Mouse (Mus musculus) stomach, postnatal 0 days (tissue): ENCODE measurements around the gene Slc25a43. TPM values are rescaled to one million over a fixed set of nuclear protein-coding genes. Genes with fewer than 3 reads are reported as not detected.
A peak's percentile ranks its signal among the peaks of the same experiment; 100 is the strongest.
"Not testable (repeated sequence)": the region's sequence is repeated elsewhere in the genome, so short reads cannot be mapped to it uniquely, and the experiment has no call there.

Source experiments
- ATAC-seq: fragments of 200-750 bp; cut with Nextera tagmentation; 2 replicates; pipeline ENCODE4 v1.8.0; 2017; ENCODE audit not compliant: low FRiP score, low TSS enrichment
- DNase-seq: peaks from one replicate; pipeline ENCODE4 v3.0.0-alpha.2; 2016; ENCODE audit warnings: low spot score
- H3K27ac ChIP-seq: fragments of 300-500 bp; sonication (generic); replicated peaks from 2 replicates; pipeline ENCODE4 v1.5.1; 2014; ENCODE audit warnings: mild to moderate bottlenecking, control low read depth
- H3K27me3 ChIP-seq: fragments of 300-500 bp; sonication (generic); 2 replicates; pipeline ENCODE4 v1.6.1; 2014; ENCODE audit warnings: low read length; ENCODE audit not compliant: control insufficient read depth, insufficient read depth
- H3K36me3 ChIP-seq: fragments of 300-500 bp; sonication (generic); 2 replicates; pipeline ENCODE4 v1.6.1; 2014; ENCODE audit warnings: low read length, mixed read lengths; ENCODE audit not compliant: control insufficient read depth, insufficient read depth
- H3K4me1 ChIP-seq: fragments of 300-500 bp; sonication (generic); replicated peaks from 2 replicates; pipeline ENCODE4 v1.6.1; 2014; ENCODE audit warnings: antibody characterized with exemption; ENCODE audit not compliant: control insufficient read depth, insufficient read depth
- H3K4me2 ChIP-seq: fragments of 300-500 bp; sonication (generic); replicated peaks from 2 replicates; pipeline ENCODE4 v1.6.1; 2014; ENCODE audit warnings: low read depth, mild to moderate bottlenecking, control low read depth, moderate library complexity
- H3K4me3 ChIP-seq: fragments of 300-500 bp; sonication (generic); 2 replicates; pipeline ENCODE4 v1.5.1; 2014; ENCODE audit warnings: low read depth, low read length, control low read depth
- H3K9ac ChIP-seq: fragments of 300-500 bp; sonication (generic); 2 replicates; pipeline ENCODE4 v1.6.1; 2014; ENCODE audit warnings: mild to moderate bottlenecking, low read length, control low read depth, mixed read lengths
- H3K9me3 ChIP-seq: fragments of 300-500 bp; sonication (generic); 2 replicates; pipeline ENCODE4 v1.6.1; 2016; ENCODE audit warnings: low read length; ENCODE audit not compliant: control insufficient read depth
- CTCF ChIP-seq: IDR thresholded peaks from 2 replicates; pipeline ENCODE4 v1.5.1; 2016; ENCODE audit warnings: antibody characterized with exemption, low read depth, mild to moderate bottlenecking, moderate library complexity
- EP300 ChIP-seq: optimal IDR thresholded peaks from 2 replicates; pipeline ENCODE3; 2016; ENCODE audit warnings: antibody characterized with exemption
- WGBS: fragments of 180-500 bp; shearing (Covaris S2); extraction: QIAGEN DNeasy Blood & Tissue Kit; methylation state at CpG from one replicate; pipeline ENCODE4 v1.1.7; 2014; 5-methylcytosine and 5-hydroxymethylcytosine counted together
- polyA plus RNA-seq: library from polyadenylated mRNA; unstranded; fragments of >200 nt; fragmentation: Nextera tagmentation; extraction: Ambion mirVana; gene quantifications from 2 replicates; pipeline ENCODE4 v1.2.1, GENCODE M21; 2015

Slc25a43 gene
- polyA plus RNA-seq, 1 experiment from 2014 or later, result 1.6 TPM

- H3K4me2 ChIP-seq, result peak within 1 kb of the TSS; percentile 52
- DNase-seq (peak; percentile 89), ATAC-seq (peak; percentile 91)
- peak within 1 kb of the TSS; percentile 79 for H3K9ac ChIP-seq
- H3K36me3 ChIP-seq, result no peaks in the 10 kb centered on the region
- peak within 1 kb of the TSS; percentile 60 for H3K4me3 ChIP-seq
- 20% methylated on average over 38 of the region's 41 CpGs for WGBS
- peak within 1 kb of the TSS; percentile 92 for H3K27ac ChIP-seq
- TF ChIP-seq CTCF, result peak; percentile 12; the same call in 1 of the 2 replicates
- no peak for TF ChIP-seq EP300
- H3K9me3 ChIP-seq, result no peaks in the 10 kb centered on the region
- no peaks in the 10 kb centered on the region for H3K27me3 ChIP-seq
- no peaks in the 10 kb centered on the region for H3K4me1 ChIP-seq
Observed at GRCm38 (mm10) chrX:36795424-36796162, 52.1 kb downstream of the Slc25a43 start, which contains the start of gene Slc25a5. TSS of gene Slc25a5 (plus strand) at chrX:36795651.

DNA sequence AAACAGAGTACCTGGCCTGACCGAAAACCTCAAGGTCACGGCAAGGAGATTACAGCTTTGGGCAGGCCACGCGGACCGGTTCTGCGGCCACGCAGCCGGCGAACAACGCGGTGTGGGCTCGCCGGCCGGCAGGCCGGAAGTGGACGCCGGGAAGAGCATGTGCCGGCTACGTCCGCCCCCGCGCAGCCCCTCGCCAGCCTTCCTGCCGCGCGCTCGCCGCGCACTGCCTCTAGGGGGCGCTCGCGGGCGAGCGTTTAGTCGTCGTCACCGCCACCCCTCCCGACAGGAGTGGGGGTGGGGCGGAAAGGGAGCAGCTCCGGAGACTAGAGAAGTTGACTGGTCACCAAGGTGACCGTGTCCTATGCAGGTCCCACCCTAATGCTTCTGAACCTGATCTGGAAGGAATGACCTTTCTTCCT, 52.7 kb downstream of the Slc25a43 start:
- H3K9ac ChIP-seq, result peak overlapping the region; percentile 79
- H3K4me3 ChIP-seq, result peak overlapping the region; percentile 60
- TF ChIP-seq EP300, result no peak
- TF ChIP-seq CTCF, result peak; percentile 85
- ATAC-seq, result peak; percentile 86
- no peaks in the 10 kb centered on the region for H3K9me3 ChIP-seq
- peak overlapping the region; percentile 52 for H3K4me2 ChIP-seq
- no peaks in the 10 kb centered on the region for H3K36me3 ChIP-seq
- peak; percentile 86 for DNase-seq
- peak overlapping the region; percentile 92 for H3K27ac ChIP-seq
- no peaks in the 10 kb centered on the region for H3K4me1 ChIP-seq
- 9% methylated on average over 18 of the region's 41 CpGs for WGBS
- no peaks in the 10 kb centered on the region for H3K27me3 ChIP-seq

DNA sequence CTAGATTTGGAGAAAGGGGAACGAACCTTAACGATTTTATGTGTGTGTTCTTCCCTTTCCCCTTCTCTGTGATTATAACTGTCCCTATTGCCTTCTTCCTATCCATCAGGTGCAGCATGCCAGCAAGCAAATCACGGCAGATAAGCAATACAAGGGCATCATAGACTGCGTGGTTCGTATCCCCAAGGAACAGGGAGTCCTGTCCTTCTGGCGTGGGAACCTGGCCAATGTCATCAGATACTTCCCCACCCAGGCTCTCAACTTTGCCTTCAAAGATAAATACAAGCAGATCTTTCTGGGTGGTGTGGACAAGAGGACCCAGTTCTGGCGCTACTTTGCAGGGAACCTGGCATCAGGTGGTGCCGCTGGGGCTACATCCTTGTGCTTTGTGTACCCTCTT, 53.3 kb downstream of the Slc25a43 start:
- not testable (repeated sequence) for ATAC-seq, H3K9ac ChIP-seq, H3K27ac ChIP-seq, DNase-seq, H3K27me3 ChIP-seq, H3K4me1 ChIP-seq, H3K36me3 ChIP-seq, H3K9me3 ChIP-seq
- WGBS, result 45% methylated on average over 8 of the region's 8 CpGs
- Histone ChIP-seq H3K4me2 (peak overlapping the region; percentile 52), H3K4me3 (peak overlapping the region; percentile 60)

- H3K4me2 ChIP-seq, result no peak overlapping the region
- TF ChIP-seq CTCF (no peak), EP300 (no peak)
Observed at GRCm38 (mm10) chrX:36799131-36799879, 55.8 kb downstream of the Slc25a43 start.

DNA sequence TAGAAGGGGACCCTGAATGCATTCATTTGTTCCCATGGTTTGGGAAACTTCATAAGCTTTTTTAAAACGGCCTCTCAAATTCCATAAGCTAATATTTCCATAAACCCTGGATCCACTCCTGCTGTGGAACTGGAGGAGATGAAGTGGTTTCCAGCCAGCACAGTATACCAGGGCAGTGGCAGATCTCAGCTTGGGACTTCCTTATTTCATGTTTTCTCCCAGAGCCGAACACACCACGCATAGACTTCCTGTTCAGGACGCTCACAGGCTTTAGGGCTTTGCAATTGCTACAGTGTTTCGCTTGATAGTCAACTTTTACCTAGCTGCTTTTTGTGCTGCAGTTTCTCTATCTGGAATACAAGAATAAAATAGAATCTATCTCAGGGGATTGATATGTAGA, 59.7 kb downstream of the Slc25a43 start:
- TF ChIP-seq EP300, result no peak

More at GRCm38 (mm10) chrX:36799131-36799879, 55.8 kb downstream of the Slc25a43 start:
- no peak overlapping the region for H3K4me3 ChIP-seq
- H3K4me1 ChIP-seq, result no peaks in the 10 kb centered on the region
- H3K36me3 ChIP-seq, result no peaks in the 10 kb centered on the region
- H3K27me3 ChIP-seq, result no peaks in the 10 kb centered on the region
- ATAC-seq, result no peak
- no peaks in the 10 kb centered on the region for H3K9me3 ChIP-seq
- no peak for DNase-seq
- H3K27ac ChIP-seq, result no peak overlapping the region
- 45% methylated on average over 6 of the region's 6 CpGs for WGBS
- H3K9ac ChIP-seq, result no peak overlapping the region

DNA sequence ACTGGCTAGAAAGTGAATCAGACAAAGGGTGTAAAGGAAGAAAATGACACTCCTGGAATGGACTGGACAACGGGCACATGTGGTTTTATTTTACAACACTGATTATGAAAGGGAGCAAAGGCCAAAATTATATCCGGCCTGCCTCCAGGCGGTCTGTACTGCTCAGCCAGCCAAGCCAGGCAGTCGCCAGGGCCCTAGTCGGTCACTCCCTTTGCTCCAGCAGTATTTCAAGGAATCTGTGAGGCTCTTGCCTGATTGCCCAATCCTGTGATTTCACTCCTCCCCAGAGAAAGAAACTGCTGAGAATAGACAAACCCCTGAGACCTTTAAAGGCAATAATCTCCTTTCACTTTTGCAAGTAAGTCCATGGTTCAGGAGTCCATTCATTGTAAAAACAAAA, 60.7 kb downstream of the Slc25a43 start:
- Histone ChIP-seq H3K4me3 (no peak overlapping the region), H3K9me3 (no peaks in the 10 kb centered on the region), H3K4me2 (no peak overlapping the region), H3K27me3 (no peaks in the 10 kb centered on the region), H3K36me3 (no peaks in the 10 kb centered on the region), H3K27ac (no peak overlapping the region), H3K9ac (no peak overlapping the region), H3K4me1 (no peaks in the 10 kb centered on the region)
- WGBS, result 42% methylated on average over 5 of the region's 5 CpGs
- TF ChIP-seq EP300 (no peak), CTCF (no peak)
- ATAC-seq (no peak; the same call in 1 of the 2 replicates), DNase-seq (peak; percentile 39)

More for the DNA sequence above, 59.7 kb downstream of the Slc25a43 start:
- Histone ChIP-seq H3K9me3 (no peaks in the 10 kb centered on the region), H3K27me3 (no peaks in the 10 kb centered on the region), H3K4me3 (no peak overlapping the region), H3K36me3 (no peaks in the 10 kb centered on the region), H3K4me2 (no peak overlapping the region), H3K27ac (no peak overlapping the region), H3K4me1 (no peaks in the 10 kb centered on the region), H3K9ac (no peak overlapping the region)
- DNase-seq (no peak), ATAC-seq (no peak)
- 64% methylated on average over 5 of the region's 5 CpGs for WGBS
